Mouse (Mus musculus) bone marrow, adult 2 months (tissue): ENCODE data around the gene Ring1.
"Not testable (repeated sequence)": the region's sequence is repeated elsewhere in the genome, so short reads cannot be mapped to it uniquely, and the experiment has no call there.

ENCODE experiments used
- CTCF ChIP-seq: fragments of 200-500 bp; IDR thresholded peaks from 2 replicates; pipeline ENCODE4 v1.5.1; 2011; ENCODE audit warnings: low read length, control low read depth; ENCODE audit not compliant: control insufficient read depth, insufficient read depth
- POLR2A ChIP-seq: fragments of 200-500 bp; IDR thresholded peaks from 2 replicates; pipeline ENCODE4 v1.6.1; 2011; ENCODE audit warnings: low read depth, mild to moderate bottlenecking, control low read depth, low read length, borderline replicate concordance; ENCODE audit not compliant: control insufficient read depth

- not testable (repeated sequence) for TF ChIP-seq POLR2A, CTCF
These were observed 23.7 kb downstream of the Ring1 start for GRCm38 (mm10) chr17:34000796-34001195.
